Mouse (Mus musculus): ENCODE measurements at regions not wholly inside any gene's neighbourhood (a gene's known extent, or its start where the extent isn't known, plus 50 kb on each side); places are given as distances from the start of the nearest gene placed in this dataset.

- TF ChIP-seq CTCF (IDR thresholded peaks at IDR 0.05), result no peak
- TF ChIP-seq EP300 (IDR thresholded peaks at IDR 0.05), result peak; percentile 71
Measured at GRCm38 (mm10) chr7:71217344-71217743, 133.9 kb downstream of the Gm10295 start.
